Mouse (Mus musculus) c-Kit-positive CD71-positive TER-119-negative erythroid progenitor cells, embryonic 14.5 days (primary cell): ENCODE results near the gene Banp.
A peak's percentile ranks its signal among the peaks of the same experiment; 100 is the strongest.

ENCODE experiments used
- DNase-seq: peaks from one replicate; pipeline ENCODE4 v3.0.0-alpha.2; 2013; ENCODE audit warnings: low read depth

Banp gene

DNA sequence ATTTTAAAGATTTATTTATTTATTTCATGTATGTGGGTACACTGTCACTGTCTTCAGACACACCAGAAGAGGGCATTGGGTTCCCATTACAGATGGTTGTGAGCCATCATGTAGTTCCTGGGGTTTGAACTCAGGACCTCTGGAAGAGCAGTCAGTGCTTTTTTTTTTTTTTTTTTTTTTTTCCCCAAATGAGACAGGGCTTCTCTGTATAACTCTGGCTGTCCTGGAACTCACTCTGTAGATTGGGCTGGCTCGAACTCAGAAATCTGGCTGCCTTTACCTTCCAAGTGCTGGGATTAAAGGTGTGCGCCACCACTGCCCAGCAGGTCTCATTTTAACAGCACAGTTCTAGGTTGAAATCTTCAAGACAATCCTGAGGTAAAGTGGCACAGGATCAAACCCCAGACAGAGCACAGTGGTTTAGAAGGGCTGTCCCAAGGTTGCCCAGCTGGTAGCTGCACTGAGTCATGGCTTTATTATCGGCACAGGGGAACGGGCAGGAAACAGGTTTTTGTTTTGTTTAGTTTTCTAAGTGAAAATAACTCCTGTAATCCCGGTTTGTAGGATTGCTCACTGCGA is at the start of gene Banp:
Gene Banp (plus strand): TSS at position 529 of the 579 bp plus-strand sequence.
- DNase-seq: no peak

DNA sequence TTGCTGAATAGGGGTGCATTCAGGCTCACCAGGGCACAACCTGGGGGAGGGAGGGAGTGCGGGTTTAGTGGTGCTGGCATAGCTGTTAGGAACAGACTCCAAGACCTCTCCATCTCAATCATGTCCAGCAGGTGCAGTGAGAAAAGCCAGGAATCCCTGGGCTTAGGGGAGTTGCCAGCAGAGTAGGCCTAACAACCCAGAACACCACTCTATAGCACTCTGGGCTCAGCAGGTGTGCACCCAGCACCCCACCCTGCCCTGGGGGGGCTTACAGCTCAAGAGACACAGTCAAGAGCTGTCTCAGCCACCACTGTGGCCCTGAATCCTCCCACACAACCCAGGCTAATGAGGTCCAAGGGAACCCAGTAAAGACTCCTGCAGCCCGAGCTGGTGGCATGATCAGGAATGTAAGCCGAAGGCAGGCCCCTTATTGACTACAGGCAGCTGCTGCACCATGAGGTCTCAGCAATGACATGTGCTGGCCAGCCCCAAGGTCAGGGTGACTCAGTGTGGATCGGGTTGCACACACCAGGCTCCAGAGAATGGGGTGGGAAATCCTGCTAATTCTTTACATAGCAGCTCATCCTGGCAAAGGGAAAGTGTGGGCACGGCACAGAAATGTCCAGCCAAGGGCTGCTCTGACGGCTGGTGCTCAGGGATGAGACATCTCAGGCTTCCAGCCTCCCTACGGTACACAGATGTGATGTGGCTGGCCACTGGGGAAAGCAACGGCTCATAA is 47.9 kb upstream of the Banp start:
- no peak for DNase-seq

DNA sequence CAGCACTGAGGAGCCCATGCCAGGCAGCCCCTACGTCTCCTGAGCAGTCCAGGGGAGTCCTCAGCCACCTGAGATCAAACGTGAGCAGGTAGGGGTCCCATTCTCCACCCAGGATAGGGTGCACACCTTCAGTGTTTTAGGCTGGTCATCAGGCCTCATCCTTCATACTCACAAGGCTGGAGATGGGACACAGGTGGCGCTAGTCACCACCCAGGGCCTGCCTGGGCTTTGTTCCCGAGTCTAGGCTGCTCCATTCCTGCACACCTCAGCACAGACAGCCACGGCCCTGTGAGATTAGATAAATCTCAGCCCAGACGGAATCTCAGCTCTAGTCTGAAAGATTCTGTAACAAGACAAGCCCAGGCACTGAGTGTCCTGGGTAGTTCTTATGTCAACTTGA is 45.6 kb upstream of the Banp start:
- no peak for DNase-seq

DNA sequence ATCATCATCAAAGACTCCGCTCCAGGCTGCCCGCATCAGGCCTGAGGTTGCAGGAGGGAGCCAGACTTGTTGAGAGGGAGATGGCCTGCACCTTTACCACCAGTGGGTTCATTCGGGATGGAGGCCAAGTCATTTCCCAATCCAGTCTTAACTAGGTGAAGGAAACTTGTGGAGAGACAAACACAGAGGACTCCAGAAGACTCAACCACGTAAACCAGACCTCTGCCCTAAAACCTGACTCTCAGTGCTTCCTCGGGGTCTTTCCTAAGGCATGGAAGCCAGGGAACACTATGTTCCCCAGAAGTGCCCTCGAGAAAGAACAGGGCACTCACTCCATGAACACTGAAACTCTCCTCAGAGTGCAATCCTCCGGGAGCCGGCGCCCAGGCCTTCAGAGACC is 44.6 kb upstream of the Banp start:
- DNase-seq: no peak

DNA sequence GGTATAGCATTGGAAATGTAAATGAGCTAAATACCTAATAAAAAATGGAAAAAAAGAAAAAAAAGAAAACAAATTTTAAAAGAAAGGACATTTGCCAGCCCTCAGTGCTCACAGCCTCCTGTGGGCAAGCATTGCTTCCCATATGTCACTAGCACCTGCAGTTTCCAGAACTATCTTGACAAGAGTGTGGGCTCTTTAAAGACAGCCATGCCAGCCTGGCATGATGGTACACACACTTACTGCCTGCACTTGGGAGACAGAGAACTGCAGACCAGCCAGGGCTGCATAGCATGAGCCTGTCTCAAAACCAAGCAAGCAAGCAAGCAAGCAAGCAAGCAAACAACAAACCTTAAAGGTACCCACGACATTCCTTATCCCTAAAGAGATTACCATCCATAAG is 44.1 kb upstream of the Banp start:
- no peak for DNase-seq

DNA sequence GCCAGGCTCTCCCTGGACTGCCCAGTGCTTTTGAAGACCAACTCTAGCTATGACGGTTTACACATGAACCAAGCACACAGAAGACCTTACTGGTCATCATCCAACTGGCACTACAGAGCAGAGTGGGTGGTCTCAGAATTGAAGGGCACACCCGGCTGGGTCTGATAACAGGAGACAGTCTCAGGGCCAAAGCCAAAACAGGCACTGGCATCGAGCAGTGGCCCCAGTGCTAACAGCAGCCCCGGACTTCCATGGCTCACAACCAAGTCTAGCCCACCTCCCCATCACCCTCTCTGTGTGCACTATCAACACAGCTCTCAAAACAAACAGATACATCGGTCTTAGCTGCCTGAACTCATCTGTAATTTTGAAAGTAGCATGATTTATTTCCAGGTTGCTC is 43.7 kb upstream of the Banp start:
- no peak for DNase-seq

DNA sequence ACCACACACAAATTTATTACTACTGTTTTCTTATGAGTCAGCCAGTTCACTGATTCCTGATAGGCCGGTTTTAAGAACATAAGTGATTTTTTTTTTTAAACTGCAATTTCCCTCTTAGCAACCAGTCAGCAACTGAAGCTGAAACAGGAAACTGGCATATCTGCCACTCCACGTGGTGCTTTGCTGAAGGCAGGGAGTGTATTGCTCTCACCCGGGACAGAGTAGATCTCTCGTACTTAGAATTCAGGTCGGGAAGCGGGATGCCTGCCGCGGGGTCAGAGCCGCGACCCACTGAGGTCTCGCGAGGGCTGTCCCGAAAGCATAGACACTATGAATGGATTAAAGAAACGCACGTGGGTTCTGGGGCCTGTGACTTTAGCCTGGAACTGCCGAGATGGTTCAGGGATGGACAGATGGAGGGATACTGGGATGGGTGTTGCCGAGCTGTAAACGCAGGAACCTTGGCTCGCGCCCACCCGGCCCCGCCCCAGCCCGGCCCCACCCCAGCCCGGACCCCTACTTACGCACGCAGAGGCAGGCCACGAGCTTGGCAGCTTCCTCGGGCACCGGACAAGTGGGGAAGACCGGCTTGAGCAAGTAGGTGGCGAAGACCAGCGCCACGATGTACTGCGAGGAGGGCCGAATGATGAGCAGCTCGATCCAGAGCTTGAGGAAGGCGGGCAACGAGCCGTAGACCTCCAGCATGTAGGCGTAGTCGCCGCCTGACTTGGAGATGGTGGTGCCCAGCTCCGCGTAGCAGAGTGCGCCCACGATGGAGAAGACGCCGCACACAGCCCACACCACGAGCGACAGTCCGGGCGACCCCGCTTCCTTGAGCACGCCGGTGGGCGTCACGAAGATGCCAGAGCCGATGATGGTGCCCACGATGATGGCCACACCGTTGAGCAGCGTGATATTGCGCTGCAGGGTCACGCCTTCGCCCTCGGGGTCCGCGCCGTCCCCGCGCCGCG is 42.7 kb upstream of the Banp start:
- DNase-seq: peak; percentile 30

DNA sequence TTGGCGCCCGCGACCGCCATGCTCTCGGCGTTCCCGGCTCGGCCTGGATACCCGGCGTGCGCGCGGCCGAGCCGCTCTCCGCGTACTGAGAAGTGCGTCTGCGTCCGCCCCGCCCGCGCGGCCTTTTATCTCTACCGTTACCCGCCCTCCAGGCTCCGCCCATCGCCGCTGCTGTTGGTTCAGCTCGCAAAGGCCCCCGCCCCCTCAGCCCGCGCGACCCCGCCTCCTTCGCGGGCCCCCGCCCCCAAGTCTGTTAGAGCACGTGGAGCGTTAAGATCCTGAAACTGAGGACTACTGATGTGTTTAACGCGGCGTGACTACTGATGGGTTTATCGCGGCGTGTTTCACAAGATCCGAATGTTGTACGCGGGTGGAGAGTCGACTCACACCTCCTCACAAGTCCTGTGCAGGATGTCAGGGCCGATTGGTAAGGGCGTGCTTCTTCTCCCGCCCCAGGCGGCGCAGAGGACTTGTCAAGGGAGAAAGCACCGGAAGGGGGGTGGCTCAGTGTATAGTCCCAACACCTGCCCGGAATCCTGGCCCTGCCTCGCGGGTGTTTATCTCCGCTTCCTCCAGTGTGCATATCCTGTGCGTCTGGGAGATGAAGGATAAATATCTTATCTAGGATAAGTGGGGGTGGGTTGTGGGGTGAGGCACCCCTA is 41.8 kb upstream of the Banp start, which contains the start of gene Slc7a5:
Gene Slc7a5 (minus strand): TSS at position 108 of the 662 bp plus-strand sequence.
- peak; percentile 92 for DNase-seq

DNA sequence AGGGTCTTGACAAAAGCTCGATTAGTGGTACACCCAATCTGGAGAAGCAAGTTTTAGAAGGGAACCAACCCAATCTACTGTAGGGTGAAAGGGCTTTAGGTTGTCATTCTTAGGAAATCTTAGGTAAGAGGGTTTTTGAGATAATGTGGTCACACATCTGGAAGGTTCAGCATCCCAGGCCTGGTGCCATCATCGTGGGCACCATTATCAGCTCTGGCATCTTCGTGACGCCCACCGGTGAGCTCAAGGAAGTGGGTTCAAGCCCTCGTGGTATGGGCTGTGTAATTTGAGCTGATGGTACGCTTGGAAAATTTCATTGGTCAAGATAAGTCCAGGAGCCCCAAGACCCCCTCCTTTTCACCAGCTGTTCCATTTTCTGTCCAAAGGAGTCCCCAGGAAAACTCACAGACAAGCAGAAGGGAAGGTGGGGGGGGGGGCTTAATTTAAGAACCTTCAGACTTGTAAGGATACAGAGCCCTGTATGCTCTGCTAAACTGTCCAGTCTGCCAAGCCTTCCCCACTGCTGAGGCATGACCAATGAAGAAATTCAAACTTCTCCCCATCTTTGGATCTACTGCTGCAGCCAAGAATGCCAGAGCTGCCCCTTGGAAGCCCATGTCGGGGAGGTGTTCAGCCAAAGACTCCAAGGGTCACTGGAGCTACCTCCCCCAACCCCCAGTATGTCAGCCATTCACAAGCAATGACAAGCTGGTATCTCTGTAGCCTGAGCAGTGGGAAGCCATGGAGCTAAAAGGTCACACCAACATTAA is 41.0 kb upstream of the Banp start:
- no peak for DNase-seq

DNA sequence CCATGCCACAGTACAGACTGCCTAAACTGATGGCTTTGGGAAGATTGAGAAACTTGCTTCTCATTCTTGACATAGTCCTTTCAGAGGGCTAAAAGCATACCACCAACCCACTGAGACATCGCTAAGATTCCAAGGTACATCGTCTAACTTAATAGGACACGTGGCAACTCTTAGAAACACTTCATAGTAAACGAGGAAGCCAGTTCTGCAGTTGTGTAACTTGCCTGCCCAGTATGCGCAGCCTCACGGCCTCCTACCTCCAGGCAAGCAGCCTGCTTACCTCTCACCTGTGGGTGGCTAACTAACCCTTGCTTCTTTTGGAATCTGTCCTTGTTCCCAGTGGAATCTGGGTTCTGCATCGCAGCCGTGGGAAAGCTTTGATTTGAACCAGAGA is 40.4 kb upstream of the Banp start:
- DNase-seq: no peak

DNA sequence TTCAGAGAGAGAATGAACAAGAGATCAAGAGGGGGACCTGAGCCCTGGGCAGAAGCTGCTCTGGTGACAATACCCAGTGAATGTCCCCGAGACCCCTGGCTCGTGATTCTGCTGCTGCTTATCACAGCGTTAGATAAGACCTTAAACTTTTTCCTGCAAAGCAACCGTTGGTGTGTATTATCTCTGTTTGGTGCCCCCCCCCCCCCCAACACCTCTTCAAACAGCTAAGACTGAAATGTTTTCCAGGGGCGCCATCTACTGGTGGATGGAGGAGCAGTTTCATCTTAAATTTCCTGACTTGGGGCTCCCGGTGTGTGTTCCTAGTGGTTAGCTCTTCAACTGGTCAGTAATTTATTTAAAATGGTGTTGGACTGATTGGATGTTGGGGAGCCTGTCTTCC is 39.9 kb upstream of the Banp start:
- DNase-seq: peak; percentile 91

DNA sequence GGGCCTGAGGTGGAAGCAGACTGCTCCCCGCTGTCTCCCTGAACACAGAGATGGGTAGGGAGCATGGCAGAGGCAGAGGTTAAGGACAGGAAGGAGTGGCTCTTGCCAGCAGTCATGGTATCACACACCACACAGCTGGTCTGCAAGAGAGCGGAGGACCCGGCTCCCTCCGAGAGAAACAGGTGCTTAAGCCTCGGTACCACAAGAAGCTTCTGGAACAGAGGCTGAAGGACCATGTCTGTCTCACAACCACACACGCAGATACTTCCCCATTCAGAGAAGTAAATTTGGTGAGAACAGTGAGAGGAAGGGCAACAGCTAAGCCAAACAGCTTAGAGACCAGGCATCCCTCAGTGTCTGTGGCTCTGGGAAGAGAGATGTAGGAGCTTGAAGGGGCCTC is 38.1 kb upstream of the Banp start:
- DNase-seq: no peak

DNA sequence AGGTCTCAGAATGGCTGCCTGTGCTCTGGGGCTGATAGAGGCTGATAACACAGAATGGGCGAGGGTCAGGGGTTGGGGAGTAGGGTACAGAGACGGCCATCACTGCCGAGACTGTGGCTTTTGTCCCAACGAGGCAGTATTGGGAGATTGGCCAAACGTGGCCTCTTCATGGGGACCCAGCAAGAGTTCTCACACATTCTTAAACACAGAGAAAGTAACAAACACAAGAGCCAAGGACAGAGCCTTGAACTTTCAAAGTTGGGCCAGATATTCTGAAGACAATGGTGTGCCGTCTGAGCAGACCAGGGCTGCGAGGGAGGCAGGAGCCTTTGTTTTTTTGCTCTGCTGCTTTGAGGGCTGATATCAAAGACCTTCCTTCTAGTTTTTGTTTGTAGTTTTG is 37.6 kb upstream of the Banp start:
- no peak for DNase-seq

DNA sequence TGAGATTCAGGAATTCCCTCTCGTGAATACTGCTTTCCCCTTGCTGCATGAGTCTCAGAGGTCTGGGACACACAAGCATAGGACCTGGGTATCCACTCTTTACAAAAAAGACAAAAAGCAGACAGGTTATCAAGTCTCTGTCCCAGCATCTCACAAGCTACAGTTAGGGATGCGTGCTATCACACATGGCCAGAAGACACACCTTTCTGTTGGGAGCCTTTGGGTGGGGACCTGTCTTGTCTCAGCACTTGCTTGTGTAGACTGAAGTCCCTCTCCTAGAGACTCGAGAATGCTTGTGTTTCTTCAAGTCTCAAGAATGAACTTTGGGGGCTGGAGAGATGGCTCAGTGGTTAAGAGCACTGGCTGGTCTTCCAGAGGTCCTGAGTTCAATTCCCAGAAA is 36.7 kb upstream of the Banp start:
- no peak for DNase-seq

DNA sequence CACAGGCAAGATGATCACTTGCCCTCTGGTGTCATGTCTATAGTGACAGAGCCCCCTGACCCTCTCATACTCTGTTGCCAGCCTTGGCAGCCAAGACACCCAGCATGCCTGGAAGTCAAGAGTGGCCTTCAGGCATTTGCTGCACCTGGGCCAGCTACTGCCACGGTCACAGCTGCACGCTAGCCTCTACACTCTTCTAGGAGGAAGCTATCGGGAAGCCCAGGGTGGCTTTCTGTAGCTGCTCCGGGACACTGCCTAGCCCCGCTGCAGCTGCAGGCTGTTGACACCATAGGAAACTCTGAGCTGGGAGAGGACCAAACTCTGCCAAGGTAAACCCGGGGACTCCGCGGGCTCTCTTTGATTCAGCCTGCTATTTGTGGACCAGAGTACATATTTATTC is 36.2 kb upstream of the Banp start:
- DNase-seq: no peak

DNA sequence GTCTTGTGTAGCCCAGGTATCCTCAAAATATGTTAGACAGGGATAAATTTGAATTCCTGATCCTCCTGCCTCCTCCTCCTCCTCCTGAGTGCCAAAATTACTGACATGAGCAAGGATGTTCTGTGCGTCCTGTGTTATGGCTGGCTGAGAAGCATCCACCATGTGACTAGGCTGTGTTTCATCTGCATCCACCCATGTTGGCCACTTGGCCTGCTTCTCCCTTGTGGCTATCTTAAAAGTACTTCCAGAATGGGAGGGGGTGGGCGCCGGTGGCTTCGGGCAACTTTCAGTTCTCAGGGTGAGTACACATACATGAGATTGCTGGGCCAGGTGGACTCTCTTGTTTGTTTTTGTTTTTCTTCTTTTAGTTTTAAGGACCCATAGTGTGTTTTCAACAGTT is 30.4 kb upstream of the Banp start:
- no peak for DNase-seq

DNA sequence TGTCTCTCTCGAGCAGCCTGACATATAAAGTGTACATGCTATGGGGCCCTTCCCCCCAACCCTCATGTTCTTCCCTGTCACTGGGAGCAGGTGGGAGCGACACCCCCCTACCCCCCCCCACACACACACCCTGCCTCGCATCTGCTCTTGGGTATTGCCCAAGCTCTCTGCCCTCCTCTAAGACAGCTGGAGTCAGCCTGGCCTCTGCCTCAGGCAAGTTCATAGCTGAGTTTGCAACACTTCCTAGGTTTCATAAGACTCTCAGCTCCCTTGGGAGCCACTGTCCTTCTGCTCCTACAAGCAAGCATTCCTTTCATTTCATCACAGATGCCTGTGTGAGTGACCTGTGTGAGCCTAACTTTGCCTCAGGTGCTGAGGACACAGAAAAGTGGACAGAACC is 29.8 kb upstream of the Banp start:
- DNase-seq: no peak

DNA sequence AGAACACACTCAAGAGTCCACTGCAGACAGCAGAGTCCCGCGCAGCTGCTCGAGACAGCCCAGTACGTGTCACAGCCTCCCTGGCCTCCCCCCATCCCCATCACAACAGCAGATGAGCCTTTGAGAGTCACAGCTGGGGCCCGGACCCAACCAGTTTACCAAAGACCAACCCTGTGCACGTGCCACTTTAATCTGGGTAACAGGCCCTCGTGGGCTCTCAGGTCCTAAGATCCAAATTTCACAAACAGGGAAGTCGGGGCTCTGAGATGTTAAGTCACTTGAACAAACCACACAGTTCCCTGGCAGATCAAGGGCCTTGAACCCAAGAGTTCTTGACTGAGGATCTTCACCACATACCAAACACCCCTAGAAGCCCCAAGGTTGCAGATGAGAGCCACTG is 28.0 kb upstream of the Banp start:
- no peak for DNase-seq

DNA sequence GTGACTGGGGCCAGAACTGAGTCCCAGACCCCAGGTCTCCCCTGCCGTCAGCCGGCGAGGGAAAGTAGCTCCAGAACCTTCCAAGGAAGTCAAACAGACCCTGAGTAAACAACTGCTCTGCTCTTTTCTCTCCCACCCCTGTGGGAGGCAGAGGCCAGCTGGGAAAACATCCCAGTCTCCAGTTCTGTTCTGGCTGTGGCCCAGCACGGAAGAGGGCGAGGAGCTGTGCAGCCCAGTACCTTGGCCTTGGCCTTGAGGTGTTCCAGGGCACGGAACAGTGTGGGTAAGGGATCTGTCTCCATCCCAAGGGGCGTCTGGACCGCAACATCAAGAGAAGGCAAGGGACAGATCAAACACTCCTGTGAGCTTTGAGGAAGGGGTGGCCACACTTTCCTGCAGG is 27.4 kb upstream of the Banp start:
- DNase-seq: no peak

DNA sequence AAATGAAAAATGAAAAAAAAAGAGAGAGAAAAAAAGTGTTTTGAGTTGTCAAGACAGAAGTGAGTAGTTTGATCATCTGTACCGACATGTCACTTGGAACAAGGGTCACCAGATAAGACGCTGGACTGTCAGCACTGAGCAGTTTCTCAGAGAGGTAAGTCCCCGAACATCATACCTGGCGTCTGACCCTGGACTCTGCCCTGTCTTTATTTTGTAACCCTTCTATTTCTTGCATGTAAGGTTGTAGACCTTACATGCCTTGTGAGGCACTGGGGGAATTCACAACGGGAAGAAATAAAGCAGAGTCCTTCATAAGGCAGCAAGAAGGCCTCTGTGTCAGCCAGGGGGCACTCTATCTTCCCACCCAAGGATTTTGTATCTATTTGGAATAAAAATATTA is 24.9 kb upstream of the Banp start:
- no peak for DNase-seq

DNA sequence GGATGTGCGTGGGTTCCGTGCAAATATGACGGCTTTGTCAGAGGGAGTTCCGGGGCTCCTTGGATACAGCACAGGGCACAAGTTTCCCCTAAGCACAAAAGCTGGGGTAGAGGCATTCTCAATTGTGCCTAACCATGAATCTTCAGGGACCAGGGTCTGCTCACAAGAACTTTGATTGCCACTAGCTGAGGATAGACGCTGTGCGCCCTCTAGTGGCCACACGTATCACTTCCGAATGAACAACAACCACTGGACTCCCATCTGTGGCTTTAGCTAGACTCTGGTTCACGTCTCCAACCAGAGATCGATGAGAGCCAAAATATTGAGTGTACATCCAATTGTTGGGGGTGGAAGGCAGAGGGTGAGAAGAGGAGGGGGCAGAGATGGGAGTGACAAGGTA is 23.9 kb upstream of the Banp start:
- peak; percentile 71 for DNase-seq

DNA sequence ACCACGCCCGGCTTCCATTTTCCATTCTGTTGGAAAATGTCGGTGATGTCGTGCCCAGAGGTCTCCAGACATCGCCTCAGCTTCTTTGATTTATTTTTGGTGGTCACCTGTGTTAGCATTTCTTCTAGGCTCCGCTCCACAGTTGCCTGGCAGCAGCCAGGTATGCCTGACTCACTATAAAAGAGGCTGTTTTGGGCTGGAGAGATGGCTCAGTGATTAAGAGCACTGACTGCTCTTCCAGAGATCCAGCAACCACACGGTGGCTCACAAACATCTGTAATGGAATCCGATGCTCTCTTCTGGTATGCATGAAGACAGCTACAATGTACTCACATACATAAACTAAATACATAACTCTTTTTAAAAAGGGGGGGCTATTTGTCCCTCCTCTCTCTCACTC is 23.3 kb upstream of the Banp start:
- DNase-seq: no peak
